ENCODE assay signal across 7 mouse cellular contexts in genomic region chr8:95863761-95864440, GRCm38 (mm10). TPM values are rescaled to one million over a fixed set of nuclear protein-coding genes. Genes with fewer than 3 reads are reported as not detected.
DNase-seq lines count a peak whose midpoint lies in the region; ATAC-seq and TF ChIP-seq lines count a peak whose summit lies in the region.
"Not testable (repeated sequence)": the region's sequence is repeated elsewhere in the genome, so short reads cannot be mapped to it uniquely, and the experiment has no call there.

No protein-coding gene starts in this region.

- H3K36me3 ChIP-seq in MEL (ENCODE audit: control insufficient read depth in 1 of 2, insufficient read depth in 2 of 2, low read length in 2 of 2), result not testable (repeated sequence)
- H3K36me3 ChIP-seq in hindbrain, embryonic 16.5 days (ENCODE audit: control insufficient read depth, insufficient read depth, low read length), result peaks cover 22% of the 10 kb centered on the region
- H3K36me3 ChIP-seq in liver, embryonic 13.5 days, result peaks cover 40% of the 10 kb centered on the region
- H3K36me3 ChIP-seq in stomach, embryonic 15.5 days, result peaks cover 20% of the 10 kb centered on the region

- TF ChIP-seq EP300 in MEL (IDR thresholded peaks at IDR 0.05; ENCODE audit: low read depth in 1 of 2, low read length in 2 of 2), result not testable (repeated sequence)

- peak; percentile 62 for ATAC-seq in frontal cortex, adult (ENCODE audit: low TSS enrichment)
- ATAC-seq in hindbrain, embryonic 16.5 days, result peak; percentile 54; the same call in 1 of the 2 replicates
- ATAC-seq in liver, embryonic 13.5 days (ENCODE audit: low read depth), result peak; percentile 54; the same call in 1 of the 2 replicates
- peak; percentile 57; the same call in 1 of the 2 replicates for ATAC-seq in megakaryocyte progenitor cell, adult 5-6 weeks (replicated peaks; ENCODE audit: poor library complexity)
- 0 out of 2 replicates have a peak, but pooled peaks have one; percentile 35 for ATAC-seq in stomach, embryonic 15.5 days (ENCODE audit: insufficient read depth, low FRiP score, low read depth)

- not testable (repeated sequence) for TF ChIP-seq POLR2A in MEL (IDR thresholded peaks at IDR 0.05; ENCODE audit: control insufficient read depth in 1 of 2, insufficient read depth in 1 of 2, low read depth in 1 of 2, low read length in 2 of 2, poor library complexity in 1 of 2)

- H3K4me3 ChIP-seq in MEL (ENCODE audit: control insufficient read depth in 1 of 2, insufficient read depth in 1 of 2, low read depth in 2 of 2, low read length in 2 of 2); hindbrain, embryonic 16.5 days (ENCODE audit: low read length); liver, embryonic 13.5 days (replicated peaks); stomach, embryonic 15.5 days (replicated peaks): not testable (repeated sequence)

- not testable (repeated sequence) for H3K79me2 ChIP-seq in MEL (ENCODE audit: control insufficient read depth, insufficient read depth, low read length, poor library complexity)

- H3K27ac ChIP-seq in MEL (ENCODE audit: control insufficient read depth, low read depth, low read length); hindbrain, embryonic 16.5 days (ENCODE audit: low read depth, low read length); liver, embryonic 13.5 days; stomach, embryonic 15.5 days: not testable (repeated sequence)

- H3K27me3 ChIP-seq in MEL (ENCODE audit: control insufficient read depth in 1 of 2, insufficient read depth in 2 of 2, low read length in 2 of 2); hindbrain, embryonic 16.5 days (replicated peaks; ENCODE audit: control insufficient read depth, insufficient read depth, low read length); liver, embryonic 13.5 days; stomach, embryonic 15.5 days (replicated peaks): not testable (repeated sequence)

- TF ChIP-seq CTCF in MEL (IDR thresholded peaks at IDR 0.05 in 2 of 3, conservative IDR thresholded peaks at IDR 0.05 in 1 of 3; ENCODE audit: control insufficient read depth in 1 of 3, insufficient read depth in 1 of 3, low read depth in 2 of 3, low read length in 3 of 3, poor library complexity in 1 of 3, severe bottlenecking in 1 of 3), result not testable (repeated sequence)

- H3K4me1 ChIP-seq in MEL (ENCODE audit: control insufficient read depth in 1 of 2, insufficient read depth in 2 of 2, low read length in 2 of 2); hindbrain, embryonic 16.5 days (ENCODE audit: control insufficient read depth, insufficient read depth, low read depth, low read length); liver, embryonic 13.5 days (replicated peaks); stomach, embryonic 15.5 days: not testable (repeated sequence)

- not testable (repeated sequence) for H3K9me3 ChIP-seq in MEL (replicated peaks; ENCODE audit: insufficient read depth, low read length); hindbrain, embryonic 16.5 days (ENCODE audit: control insufficient read depth, low read length); liver, embryonic 13.5 days (replicated peaks); stomach, embryonic 15.5 days

- WGBS in hindbrain, embryonic 16.5 days, result 74% methylated on average over 10 of the region's 11 CpGs
- WGBS in liver, embryonic 13.5 days (ENCODE audit: insufficient replicate concordance), result 59% methylated on average over 10 of the region's 11 CpGs
- 71% methylated on average over 10 of the region's 11 CpGs for WGBS in stomach, embryonic 15.5 days

- not testable (repeated sequence) for H3K4me2 ChIP-seq in hindbrain, embryonic 16.5 days (ENCODE audit: low read length); liver, embryonic 13.5 days; stomach, embryonic 15.5 days

- peak; percentile 28 for DNase-seq in MEL (ENCODE audit: low read depth, low spot score)
- DNase-seq in layer of hippocampus, adult 18-20 months (ENCODE audit: low spot score in 2 of 2), result peak; percentile 16 to 25
- DNase-seq in liver, embryonic 13.5 days, result not testable (repeated sequence)

- TF ChIP-seq RAD21 in MEL (IDR thresholded peaks at IDR 0.05; ENCODE audit: low read depth, low read length), result not testable (repeated sequence)

- not testable (repeated sequence) for H3K9ac ChIP-seq in MEL (ENCODE audit: control insufficient read depth, low read depth, low read length, poor library complexity, severe bottlenecking); hindbrain, embryonic 16.5 days (ENCODE audit: low read depth, low read length); liver, embryonic 13.5 days; stomach, embryonic 15.5 days

RNA-seq across cellular contexts. Expression of gene Slc38a7, which starts 10.6 kb away (rescaled TPM):
- 2.5 and 3.4 TPM in 2 replicates for total RNA-seq in MEL (2012; rRNA removed)
- polyA plus RNA-seq in MEL (2012; ENCODE audit: insufficient read depth in 1 of 2, insufficient read length in 2 of 2, low read depth in 1 of 2, low replicate concordance in 2 of 2, missing spikeins in 1 of 2), result 1 to 10 TPM in 1 of 2 experiments, not detected in 1; 6.5 TPM
- 26.2 and 28.9 TPM in 2 replicates for polyA plus RNA-seq in hindbrain, embryonic 16.5 days (2015; fragmentation: Nextera tagmentation; extraction: Ambion mirVana)
- 10 to 100 TPM; 29.7 to 30.8 TPM for total RNA-seq in layer of hippocampus, adult 18-20 months (2021)
- polyA plus RNA-seq in liver, embryonic 13.5 days (2015; fragmentation: Nextera tagmentation; extraction: Ambion mirVana), result 7.1 and 9.1 TPM in 2 replicates
- 6.4 and 6.8 TPM in 2 replicates for total RNA-seq in megakaryocyte progenitor cell, adult 5-6 weeks (2015)
- 4.2 and 5.1 TPM in 2 replicates for total RNA-seq in megakaryocyte progenitor cell, adult 5-6 weeks (2017)
- polyA plus RNA-seq in stomach, embryonic 15.5 days (2015; fragmentation: Nextera tagmentation; extraction: Ambion mirVana), result 13.2 and 16.7 TPM in 2 replicates

RNA-seq across cellular contexts. Expression of gene Got2, which starts 24.4 kb away (rescaled TPM):
- 179 and 209 TPM in 2 replicates for total RNA-seq in MEL (2012; rRNA removed)
- 100 to 1,000 TPM; 105 to 421 TPM for polyA plus RNA-seq in MEL (2012; ENCODE audit: insufficient read depth in 1 of 2, insufficient read length in 2 of 2, low read depth in 1 of 2, low replicate concordance in 2 of 2, missing spikeins in 1 of 2)
- 243 and 252 TPM in 2 replicates for polyA plus RNA-seq in hindbrain, embryonic 16.5 days (2015; fragmentation: Nextera tagmentation; extraction: Ambion mirVana)
- 100 to 1,000 TPM; 231 to 234 TPM for total RNA-seq in layer of hippocampus, adult 18-20 months (2021)
- 199 and 242 TPM in 2 replicates for polyA plus RNA-seq in liver, embryonic 13.5 days (2015; fragmentation: Nextera tagmentation; extraction: Ambion mirVana)
- total RNA-seq in megakaryocyte progenitor cell, adult 5-6 weeks (2015), result 138 and 157 TPM in 2 replicates
- total RNA-seq in megakaryocyte progenitor cell, adult 5-6 weeks (2017), result 116 and 132 TPM in 2 replicates
- 162 and 173 TPM in 2 replicates for polyA plus RNA-seq in stomach, embryonic 15.5 days (2015; fragmentation: Nextera tagmentation; extraction: Ambion mirVana)

RNA-seq across cellular contexts. Expression of gene Sap18b, which starts 38.8 kb away (rescaled TPM):
- 157 and 182 TPM in 2 replicates for total RNA-seq in MEL (2012; rRNA removed)
- polyA plus RNA-seq in MEL (2012; ENCODE audit: insufficient read depth in 1 of 2, insufficient read length in 2 of 2, low read depth in 1 of 2, low replicate concordance in 2 of 2, missing spikeins in 1 of 2), result 100 to 1,000 TPM in 1 of 2 experiments, not detected in 1; 354 TPM
- 228 and 256 TPM in 2 replicates for polyA plus RNA-seq in hindbrain, embryonic 16.5 days (2015; fragmentation: Nextera tagmentation; extraction: Ambion mirVana)
- total RNA-seq in layer of hippocampus, adult 18-20 months (2021), result 100 to 1,000 TPM; 134 to 165 TPM
- 295 and 356 TPM in 2 replicates for polyA plus RNA-seq in liver, embryonic 13.5 days (2015; fragmentation: Nextera tagmentation; extraction: Ambion mirVana)
- total RNA-seq in megakaryocyte progenitor cell, adult 5-6 weeks (2015), result 126 and 160 TPM in 2 replicates
- 314 and 323 TPM in 2 replicates for total RNA-seq in megakaryocyte progenitor cell, adult 5-6 weeks (2017)
- polyA plus RNA-seq in stomach, embryonic 15.5 days (2015; fragmentation: Nextera tagmentation; extraction: Ambion mirVana), result 346 and 356 TPM in 2 replicates

RNA-seq across cellular contexts. Expression of gene Cnot1, which starts 56.6 kb away (rescaled TPM):
- total RNA-seq in MEL (2012; rRNA removed), result 119 and 158 TPM in 2 replicates
- polyA plus RNA-seq in MEL (2012; ENCODE audit: insufficient read depth in 1 of 2, insufficient read length in 2 of 2, low read depth in 1 of 2, low replicate concordance in 2 of 2, missing spikeins in 1 of 2), result 1,000 to 10,000 TPM in 1 of 2 experiments, 100 to 1,000 TPM in 1; 259 to 3,440 TPM
- polyA plus RNA-seq in hindbrain, embryonic 16.5 days (2015; fragmentation: Nextera tagmentation; extraction: Ambion mirVana), result 31.3 and 42.3 TPM in 2 replicates
- total RNA-seq in layer of hippocampus, adult 18-20 months (2021), result 100 to 1,000 TPM; 118 to 119 TPM
- polyA plus RNA-seq in liver, embryonic 13.5 days (2015; fragmentation: Nextera tagmentation; extraction: Ambion mirVana), result 24.5 and 30.6 TPM in 2 replicates
- 210 and 287 TPM in 2 replicates for total RNA-seq in megakaryocyte progenitor cell, adult 5-6 weeks (2015)
- total RNA-seq in megakaryocyte progenitor cell, adult 5-6 weeks (2017), result 104 and 139 TPM in 2 replicates
- polyA plus RNA-seq in stomach, embryonic 15.5 days (2015; fragmentation: Nextera tagmentation; extraction: Ambion mirVana), result 51.8 and 60.3 TPM in 2 replicates
